Mouse (Mus musculus): ENCODE data around the gene Ankk1. TPM values are rescaled to one million over a fixed set of nuclear protein-coding genes. Genes with fewer than 3 reads are reported as not detected.

Ankk1 gene
- total RNA-seq (2021): not detected
- long read RNA-seq, experiment 1: 0 reads
- long read RNA-seq, experiment 2: 0 reads

DNA sequence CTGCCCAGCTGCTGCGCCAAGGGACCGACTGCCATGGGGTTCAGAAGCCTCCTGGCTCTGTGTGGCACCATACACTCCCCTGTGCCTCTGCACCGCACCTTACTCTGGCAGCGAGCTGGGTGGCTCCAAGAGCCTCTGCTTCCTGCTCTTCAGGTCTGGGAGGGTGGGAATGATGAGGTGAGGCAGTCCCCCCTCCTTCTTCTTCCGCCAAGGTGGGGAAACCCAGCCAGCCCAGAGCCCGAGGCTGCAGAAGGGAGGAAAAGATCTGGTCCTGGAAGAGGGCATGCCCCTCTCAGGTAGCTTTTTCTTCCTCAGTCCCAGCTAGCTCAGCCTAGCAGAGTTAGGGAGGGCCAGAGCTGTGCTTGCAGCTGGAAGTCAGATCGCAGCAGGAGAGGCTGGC is at the start of gene Ankk1:
Ankk1 (minus strand) TSS at position 101 of the 400 bp plus-strand sequence.
- intact Hi-C loops (cut with DNase I): no loop called here
- DNase-seq (ENCODE audit: extremely low spot score in 1 of 2, low spot score in 2 of 2): no peak
- Histone ChIP-seq H3K4me3 (no peak within 1 kb of the TSS), H3K27ac (no peak within 1 kb of the TSS)
- no peak for TF ChIP-seq CTCF (IDR thresholded peaks at IDR 0.05)

DNA sequence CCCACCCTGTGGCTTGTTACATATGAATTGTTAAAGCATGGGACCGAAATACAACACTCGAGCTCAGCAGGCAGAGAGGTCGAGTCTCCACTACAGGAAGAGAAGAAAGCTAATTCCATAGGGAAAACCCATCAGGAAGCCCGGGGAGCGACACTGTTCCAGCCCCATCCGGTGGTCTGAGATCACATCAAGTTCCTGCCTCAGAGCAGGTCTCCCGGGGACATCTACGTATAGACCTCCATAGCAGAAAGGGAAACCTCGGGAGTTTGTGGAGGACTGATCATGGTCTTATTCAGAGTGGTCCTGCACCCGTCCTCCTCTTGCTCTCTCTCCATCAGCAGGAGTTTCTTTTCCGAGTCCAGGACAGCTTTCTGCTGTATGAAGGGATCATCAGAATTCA is 45.3 kb upstream of the Ankk1 start:
- TF ChIP-seq CTCF (IDR thresholded peaks at IDR 0.05): no peak
- intact Hi-C loops (cut with DNase I): no loop called here
- H3K27ac ChIP-seq: no peak overlapping the region
- DNase-seq (ENCODE audit: extremely low spot score in 1 of 2, low spot score in 2 of 2): peak in 1 of 2 experiments; percentile 6
- no peak overlapping the region for H3K4me3 ChIP-seq

DNA sequence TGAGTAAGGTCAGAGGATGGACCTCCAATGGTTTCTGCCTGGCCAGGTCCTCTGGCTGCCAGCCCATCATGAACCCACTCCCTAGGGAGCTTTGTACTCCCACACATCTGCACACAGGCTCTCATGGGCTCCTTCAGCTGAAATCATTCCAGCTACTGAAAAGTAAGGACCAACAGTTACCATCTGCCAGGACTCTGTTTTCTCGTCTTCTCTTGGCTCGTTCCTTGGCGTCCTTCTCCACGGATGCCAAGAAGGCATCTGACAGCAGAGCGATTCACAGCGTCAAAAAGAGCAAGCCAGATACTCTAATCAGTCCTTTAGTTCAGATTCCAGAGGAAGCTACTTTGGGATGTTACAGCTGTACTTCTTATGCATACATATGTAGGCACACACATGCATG is 44.1 kb upstream of the Ankk1 start:
- TF ChIP-seq CTCF (IDR thresholded peaks at IDR 0.05): no peak
- Histone ChIP-seq H3K27ac (no peak overlapping the region), H3K4me3 (no peak overlapping the region)
- peak in 1 of 2 experiments; percentile 9 for DNase-seq (ENCODE audit: extremely low spot score in 1 of 2, low spot score in 2 of 2)
- intact Hi-C loops (cut with DNase I): no loop called here

DNA sequence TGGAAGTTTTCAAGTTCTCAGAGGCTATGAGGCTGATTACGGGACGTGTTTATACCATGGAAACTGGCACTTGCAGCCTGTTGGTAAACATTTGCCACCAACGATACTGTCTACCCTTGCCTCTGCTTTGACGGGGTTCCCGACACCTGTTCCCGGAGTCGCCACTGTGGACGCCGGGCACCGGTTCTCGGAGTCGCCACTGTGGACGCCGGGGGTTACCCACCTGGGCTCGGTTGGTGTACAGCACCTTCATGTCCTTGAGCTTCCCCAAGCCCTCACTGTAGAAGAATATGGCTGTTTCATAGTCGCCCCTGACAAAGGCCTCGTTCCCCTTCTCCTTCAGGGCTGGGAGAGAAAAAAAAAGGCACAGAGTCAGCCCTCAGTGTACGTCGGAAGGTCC is 43.2 kb upstream of the Ankk1 start:
- no peak overlapping the region for H3K4me3 ChIP-seq
- no peak for TF ChIP-seq CTCF (IDR thresholded peaks at IDR 0.05)
- intact Hi-C loops (cut with DNase I): no loop called here
- peak in 1 of 2 experiments; percentile 7 for DNase-seq (ENCODE audit: extremely low spot score in 1 of 2, low spot score in 2 of 2)
- no peak overlapping the region for H3K27ac ChIP-seq

DNA sequence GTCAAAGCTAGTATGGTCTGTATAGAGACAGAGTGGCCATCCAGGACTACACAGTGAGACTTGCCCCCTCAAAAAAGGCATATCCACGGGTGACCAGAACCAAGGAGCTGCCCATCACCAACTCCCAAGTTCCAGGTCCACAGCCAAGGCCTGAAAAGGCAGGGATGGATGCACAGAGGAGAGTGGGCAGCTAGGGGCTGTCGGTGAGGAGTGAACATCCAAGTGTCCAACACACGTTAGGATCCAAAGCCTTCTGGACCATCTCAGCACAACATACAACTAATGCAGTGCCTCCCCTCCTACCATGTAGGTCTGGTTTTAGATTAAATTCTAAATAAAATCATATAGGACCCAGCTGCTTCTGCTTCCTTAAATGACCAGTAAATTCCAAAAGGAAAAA is 29.3 kb upstream of the Ankk1 start:
- H3K27ac ChIP-seq: no peak overlapping the region
- DNase-seq (ENCODE audit: extremely low spot score in 1 of 2, low spot score in 2 of 2): no peak
- intact Hi-C loops (cut with DNase I): no loop called here
- H3K4me3 ChIP-seq: no peak overlapping the region
- no peak for TF ChIP-seq CTCF (IDR thresholded peaks at IDR 0.05)

DNA sequence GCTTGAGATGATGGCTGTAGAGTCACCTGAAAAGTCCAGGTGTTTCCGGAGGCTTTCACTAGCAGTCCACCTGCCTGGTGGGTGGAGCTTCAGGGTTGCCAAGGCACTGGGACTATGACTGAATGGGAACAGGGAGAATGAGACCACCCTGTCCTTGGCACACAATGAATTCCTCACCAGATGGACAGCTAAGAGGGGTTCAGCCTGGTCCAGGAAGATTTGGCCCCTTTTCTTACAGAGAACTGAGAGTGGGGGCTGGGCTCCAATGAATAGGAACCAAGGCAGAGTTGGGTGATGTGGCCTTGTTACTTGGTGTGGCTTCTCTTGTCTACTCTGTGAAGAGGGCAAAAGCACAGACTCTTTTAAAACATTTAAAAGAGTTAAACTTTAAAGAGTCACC is 25.6 kb upstream of the Ankk1 start:
- no peak for DNase-seq (ENCODE audit: extremely low spot score in 1 of 2, low spot score in 2 of 2)
- no peak for TF ChIP-seq CTCF (IDR thresholded peaks at IDR 0.05)
- intact Hi-C loops (cut with DNase I): no loop called here
- Histone ChIP-seq H3K27ac (no peak overlapping the region), H3K4me3 (no peak overlapping the region)

DNA sequence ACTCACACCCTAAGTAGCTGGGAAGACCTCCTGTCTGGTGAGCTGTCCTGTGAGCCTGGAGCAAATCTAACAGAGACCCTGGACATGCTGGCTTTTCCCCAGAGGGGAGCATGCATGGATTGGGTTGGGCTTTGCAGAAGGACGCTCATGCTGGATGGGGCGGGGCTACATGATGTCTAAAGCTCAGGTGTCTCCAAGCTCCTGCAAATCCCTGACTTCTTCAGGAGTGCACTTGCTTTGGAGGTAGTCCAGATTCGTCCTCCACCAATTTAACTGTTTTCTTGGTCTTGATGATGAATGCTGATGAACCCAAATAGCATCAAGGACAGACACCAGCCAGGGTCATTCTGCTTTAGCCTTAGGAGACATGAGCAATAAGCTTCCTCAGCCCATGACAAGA is 23.7 kb upstream of the Ankk1 start:
- Histone ChIP-seq H3K4me3 (no peak overlapping the region), H3K27ac (no peak overlapping the region)
- TF ChIP-seq CTCF (IDR thresholded peaks at IDR 0.05): no peak
- intact Hi-C loops (cut with DNase I): no loop called here
- DNase-seq (ENCODE audit: extremely low spot score in 1 of 2, low spot score in 2 of 2): no peak

DNA sequence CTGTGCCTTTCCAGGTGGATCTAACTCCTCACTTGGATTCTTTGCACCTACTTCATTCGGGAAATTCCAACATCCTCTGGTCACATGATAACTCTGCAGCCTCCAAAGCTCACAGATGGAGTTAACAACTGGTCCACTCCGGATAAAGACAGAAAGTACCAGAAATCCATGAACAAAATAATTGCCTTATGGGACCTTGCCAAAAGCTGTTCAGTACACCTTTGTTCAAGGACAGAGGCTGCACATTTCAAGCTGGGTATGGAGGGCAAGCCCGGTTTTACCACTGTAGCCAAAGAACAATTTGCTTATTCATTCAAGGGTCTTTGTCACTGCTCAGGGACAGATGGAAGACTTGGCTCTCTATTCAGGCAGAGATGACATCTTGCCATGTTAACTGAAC is 15.8 kb upstream of the Ankk1 start:
- no peak for DNase-seq (ENCODE audit: extremely low spot score in 1 of 2, low spot score in 2 of 2)
- intact Hi-C loops (cut with DNase I): no loop called here
- TF ChIP-seq CTCF (IDR thresholded peaks at IDR 0.05): no peak
- Histone ChIP-seq H3K4me3 (no peak overlapping the region), H3K27ac (no peak overlapping the region)

DNA sequence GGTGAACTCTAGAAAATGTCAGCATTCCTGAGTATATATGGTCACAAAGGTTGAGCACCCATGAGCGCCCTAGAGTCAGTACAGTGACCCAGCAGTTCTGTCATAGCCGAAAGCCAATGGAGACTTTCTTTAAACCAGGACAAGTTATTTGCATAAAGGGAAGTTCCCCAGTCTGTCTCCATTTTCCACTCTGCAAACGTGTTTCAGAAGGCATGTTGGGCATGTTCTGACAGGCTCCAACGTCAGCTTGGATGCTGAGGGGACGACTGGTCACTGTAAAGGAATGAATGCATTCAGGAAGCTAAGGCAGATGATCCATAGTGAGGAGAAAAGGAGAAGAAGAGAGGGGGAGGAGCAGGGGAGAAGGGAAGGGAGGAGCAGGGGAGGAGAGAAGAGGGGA is 657 bp upstream of the Ankk1 start:
- DNase-seq (ENCODE audit: extremely low spot score in 1 of 2, low spot score in 2 of 2): no peak
- intact Hi-C loops (cut with DNase I): no loop called here
- Histone ChIP-seq H3K27ac (no peak overlapping the region), H3K4me3 (no peak overlapping the region)
- TF ChIP-seq CTCF (IDR thresholded peaks at IDR 0.05): no peak

DNA sequence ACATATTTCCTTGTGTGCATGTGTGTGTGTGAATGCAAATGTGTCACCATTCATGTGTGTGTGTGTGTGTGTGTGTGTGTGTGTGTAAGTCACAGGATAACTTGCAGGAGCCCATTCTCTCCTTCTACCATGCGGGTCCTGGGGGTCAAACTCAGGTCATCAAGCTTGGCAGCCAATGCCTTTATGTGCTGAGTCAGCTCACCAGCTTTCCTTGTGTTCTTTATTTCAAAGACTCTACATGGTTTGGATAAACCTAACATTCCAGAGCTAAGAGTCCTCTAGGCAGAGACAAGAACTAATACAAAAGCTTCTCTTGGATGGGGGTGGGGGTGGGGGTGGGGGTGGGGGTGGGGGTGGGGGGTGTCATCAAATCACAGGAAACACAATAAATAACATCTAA is 1.2 kb downstream of the Ankk1 start:
- Histone ChIP-seq H3K27ac (no peak overlapping the region), H3K4me3 (no peak overlapping the region)
- TF ChIP-seq CTCF (IDR thresholded peaks at IDR 0.05): no peak
- intact Hi-C loops (cut with DNase I): no loop called here
- no peak for DNase-seq (ENCODE audit: extremely low spot score in 1 of 2, low spot score in 2 of 2)

DNA sequence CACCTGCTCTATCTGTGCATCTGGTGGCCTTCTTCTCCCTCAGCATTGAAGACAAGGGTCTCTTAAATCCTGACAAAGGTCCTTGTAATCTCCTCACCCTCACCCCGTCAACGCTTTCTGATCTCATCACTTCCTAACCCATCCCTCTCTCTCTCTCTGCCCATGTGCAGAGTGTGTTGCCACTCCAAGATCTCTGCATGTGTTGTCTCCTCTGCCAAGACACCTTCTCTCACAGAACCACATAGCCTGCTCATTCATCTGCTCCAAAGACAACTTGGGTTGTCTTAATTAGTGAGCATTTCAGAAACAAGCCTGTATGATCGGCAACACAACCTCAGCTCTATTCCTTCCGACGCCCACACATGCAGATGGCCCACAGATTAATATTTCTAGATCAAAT is 3.0 kb downstream of the Ankk1 start:
- intact Hi-C loops (cut with DNase I): no loop called here
- DNase-seq (ENCODE audit: extremely low spot score in 1 of 2, low spot score in 2 of 2): no peak

DNA sequence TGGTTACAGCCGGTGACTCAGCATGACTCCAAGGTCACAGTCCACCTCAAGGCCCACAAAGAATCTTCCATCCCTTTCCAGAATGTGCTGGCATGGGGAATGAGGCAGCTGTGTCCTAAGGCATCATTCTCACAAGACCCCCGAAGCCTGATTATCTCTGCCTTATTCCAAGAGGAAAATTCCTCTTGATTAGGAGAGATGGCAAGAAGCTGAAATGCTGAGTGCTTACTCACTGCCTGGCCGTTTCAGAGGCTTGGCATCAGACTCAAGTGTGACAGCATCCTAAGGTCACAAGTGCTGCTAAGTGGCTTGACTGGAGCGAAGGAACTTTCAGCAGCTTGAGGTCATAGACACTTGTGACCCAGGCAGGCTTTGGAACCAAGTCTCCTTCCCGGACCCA is 16.2 kb downstream of the Ankk1 start:
- Histone ChIP-seq H3K4me3 (no peak overlapping the region), H3K27ac (no peak overlapping the region)
- no peak for TF ChIP-seq CTCF (IDR thresholded peaks at IDR 0.05)
- DNase-seq (ENCODE audit: extremely low spot score in 1 of 2, low spot score in 2 of 2): no peak
- intact Hi-C loops (cut with DNase I): no loop called here

More for the DNA sequence above, 3.0 kb downstream of the Ankk1 start:
- TF ChIP-seq CTCF (IDR thresholded peaks at IDR 0.05): no peak
- Histone ChIP-seq H3K4me3 (no peak overlapping the region), H3K27ac (no peak overlapping the region)

DNA sequence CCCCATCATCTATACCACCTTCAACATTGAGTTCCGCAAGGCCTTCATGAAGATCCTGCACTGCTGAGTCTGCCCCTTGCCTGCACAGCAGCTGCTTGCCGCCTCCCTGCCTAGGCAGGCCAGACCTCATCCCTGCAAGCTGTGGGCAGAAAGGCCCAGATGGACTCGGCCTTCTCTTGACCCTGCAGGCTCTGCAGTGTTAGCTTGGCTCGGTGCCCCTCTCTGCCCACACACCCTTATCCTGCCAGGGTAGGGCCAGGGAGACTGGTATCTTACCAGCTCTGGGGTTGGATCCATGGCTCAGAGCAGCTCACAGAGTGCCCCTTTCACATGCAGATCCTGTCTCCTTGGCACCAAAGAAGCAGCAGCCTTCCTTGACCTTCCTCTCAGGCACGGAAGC is 19.8 kb downstream of the Ankk1 start:
- no peak for TF ChIP-seq CTCF (IDR thresholded peaks at IDR 0.05)
- no peak for DNase-seq (ENCODE audit: extremely low spot score in 1 of 2, low spot score in 2 of 2)
- Histone ChIP-seq H3K4me3 (no peak overlapping the region), H3K27ac (no peak overlapping the region)
- intact Hi-C loops (cut with DNase I): no loop called here

DNA sequence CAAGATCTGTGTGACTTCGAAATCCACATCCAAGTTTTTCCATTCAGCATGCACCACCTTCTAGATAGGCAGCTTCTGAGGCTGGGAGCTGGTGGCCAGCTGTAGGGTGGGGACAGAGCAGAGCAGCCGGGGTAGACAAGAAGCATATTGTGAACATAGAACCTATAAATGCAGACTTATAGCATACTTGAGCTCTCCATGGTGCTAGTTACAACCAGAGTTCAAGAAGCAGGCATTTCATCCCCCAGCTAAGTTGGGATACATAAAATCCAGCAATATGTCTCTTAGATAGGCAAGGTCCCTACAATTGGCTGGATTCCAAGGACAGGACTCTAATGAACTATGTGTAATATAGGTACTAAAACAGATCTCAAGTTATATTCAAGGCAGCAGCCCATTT is 23.1 kb downstream of the Ankk1 start:
- Histone ChIP-seq H3K27ac (no peak overlapping the region), H3K4me3 (no peak overlapping the region)
- no peak for DNase-seq (ENCODE audit: extremely low spot score in 1 of 2, low spot score in 2 of 2)
- no peak for TF ChIP-seq CTCF (IDR thresholded peaks at IDR 0.05)
- intact Hi-C loops (cut with DNase I): no loop called here
